Mouse (Mus musculus) mouse embryonic stem cell (cell line): ENCODE data around the gene Ankrd37.

Experiments used
- in situ Hi-C, 2 experiments: fragments of 300-500 bp; cut with MboI; formaldehyde crosslinking; loops; 1 replicate in 1 of 2; 3 replicates in 1 of 2; pipeline ENCODE4 v1.14.3; 2019 to 2020; ENCODE audit warnings: low sequenced_read_pairs in 2 of 2, low pct_unique_long_range_greater_than_20kb in 1 of 2, mixed read lengths in 1 of 2; ENCODE audit not compliant: unreplicated experiment in 1 of 2

Ankrd37 gene

GRCm38 (mm10) chr8:45975837-45976468 lies 29.6 kb downstream of the Ankrd37 start:
- in situ Hi-C loops = no loop called here

- in situ Hi-C loops = no loop called here
Measured at GRCm38 (mm10) chr8:45975126-45975836, 30.2 kb downstream of the Ankrd37 start, which contains the start of the genes 1700029J07Rik and Ufsp2. TSS of gene 1700029J07Rik (minus strand) at chr8:45975252. TSS of gene Ufsp2 (plus strand) at chr8:45975528.

- in situ Hi-C loops = no loop called here
Measured at GRCm38 (mm10) chr8:45973988-45974505, 31.5 kb downstream of the Ankrd37 start.

- in situ Hi-C loops = no loop called here
Measured at GRCm38 (mm10) chr8:45970894-45971293, 34.6 kb downstream of the Ankrd37 start.

- in situ Hi-C loops = no loop called here
Measured at GRCm38 (mm10) chr8:45950622-45951021, 54.9 kb downstream of the Ankrd37 start.
